Mouse (Mus musculus) hindbrain, embryonic 11.5 days (tissue): ENCODE results near the gene Dscam. TPM values are rescaled to one million over a fixed set of nuclear protein-coding genes. Genes with fewer than 3 reads are reported as not detected.

Source experiments
- ATAC-seq: fragments of 200-750 bp; cut with Nextera tagmentation; 2 replicates; pipeline ENCODE4 v1.8.0; 2017; ENCODE audit warnings: mild to moderate bottlenecking, moderate TSS enrichment, moderate library complexity; ENCODE audit not compliant: low FRiP score
- DNase-seq: peaks from one replicate; pipeline ENCODE4 v3.0.0-alpha.2; 2015; ENCODE audit warnings: low spot score
- H3K27ac ChIP-seq: fragments of 300-500 bp; sonication (generic); 2 replicates; pipeline ENCODE4 v1.5.1; 2014; ENCODE audit warnings: mild to moderate bottlenecking, low read depth, low read length
- H3K27me3 ChIP-seq: fragments of 300-500 bp; sonication (generic); 2 replicates; pipeline ENCODE4 v1.6.1; 2014; ENCODE audit warnings: mild to moderate bottlenecking, low read length, moderate library complexity, mixed read lengths; ENCODE audit not compliant: control insufficient read depth, insufficient read depth
- H3K36me3 ChIP-seq: fragments of 300-500 bp; sonication (generic); 2 replicates; pipeline ENCODE4 v1.6.1; 2014; ENCODE audit warnings: mild to moderate bottlenecking, low read length, moderate library complexity, mixed read lengths; ENCODE audit not compliant: control insufficient read depth, insufficient read depth
- H3K4me1 ChIP-seq: fragments of 300-500 bp; sonication (generic); replicated peaks from 2 replicates; pipeline ENCODE4 v1.6.1; 2014; ENCODE audit warnings: low read length, mixed read lengths; ENCODE audit not compliant: control insufficient read depth, insufficient read depth
- H3K4me2 ChIP-seq: fragments of 300-500 bp; sonication (generic); replicated peaks from 2 replicates; pipeline ENCODE4 v1.6.1; 2014; ENCODE audit warnings: mild to moderate bottlenecking, low read depth, low read length
- H3K4me3 ChIP-seq: fragments of 300-500 bp; sonication (generic); 2 replicates; pipeline ENCODE4 v1.5.1; 2014; ENCODE audit warnings: low read depth, low read length
- H3K9ac ChIP-seq: fragments of 300-500 bp; sonication (generic); 2 replicates; pipeline ENCODE4 v1.6.1; 2014; ENCODE audit warnings: low read depth, low read length
- H3K9me3 ChIP-seq: fragments of 300-500 bp; sonication (generic); 2 replicates; pipeline ENCODE4 v1.6.1; 2016; ENCODE audit warnings: low read length; ENCODE audit not compliant: control insufficient read depth
- WGBS: fragments of 180-500 bp; shearing (Covaris S2); extraction: QIAGEN DNeasy Blood & Tissue Kit; methylation state at CpG from one replicate; pipeline ENCODE4 v1.1.7; 2014; 5-methylcytosine and 5-hydroxymethylcytosine counted together
- polyA plus RNA-seq: library from polyadenylated mRNA; unstranded; fragments of >200 nt; fragmentation: Nextera tagmentation; extraction: Ambion mirVana; gene quantifications from 2 replicates; pipeline ENCODE4 v1.2.1, GENCODE M21; 2014

Dscam gene
- polyA plus RNA-seq, 1 experiment from 2014 or later: 2.0 TPM

DNA sequence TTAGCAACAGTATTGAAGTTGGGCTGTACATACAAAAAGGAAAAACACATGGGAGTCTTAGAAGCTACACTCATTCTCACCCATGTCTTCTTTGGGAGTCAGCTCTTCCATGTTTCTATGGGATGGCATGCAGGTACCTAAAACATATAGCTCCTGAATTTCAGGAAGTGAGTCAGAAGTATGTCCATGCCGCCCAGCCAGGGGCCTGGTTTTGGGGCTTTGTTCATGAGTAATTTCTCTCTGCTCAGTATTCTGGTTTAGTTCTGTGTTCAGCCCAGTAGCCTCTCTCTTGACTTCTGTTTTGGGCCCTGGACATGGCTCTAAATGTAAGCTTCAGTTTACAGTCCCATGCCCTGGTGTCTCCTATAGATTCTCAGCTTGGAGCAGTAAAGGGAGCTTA, 242.5 kb downstream of the Dscam start:
- Histone ChIP-seq H3K9me3 (no peaks in the 10 kb centered on the region), H3K4me2 (no peak overlapping the region), H3K4me3 (no peak overlapping the region), H3K36me3 (no peaks in the 10 kb centered on the region), H3K27ac (no peak overlapping the region), H3K27me3 (no peaks in the 10 kb centered on the region), H3K9ac (no peak overlapping the region), H3K4me1 (no peaks in the 10 kb centered on the region)
- ATAC-seq: no peak
- DNase-seq: no peak
- 88% methylated on average over 1 of the region's 1 CpGs for WGBS

DNA sequence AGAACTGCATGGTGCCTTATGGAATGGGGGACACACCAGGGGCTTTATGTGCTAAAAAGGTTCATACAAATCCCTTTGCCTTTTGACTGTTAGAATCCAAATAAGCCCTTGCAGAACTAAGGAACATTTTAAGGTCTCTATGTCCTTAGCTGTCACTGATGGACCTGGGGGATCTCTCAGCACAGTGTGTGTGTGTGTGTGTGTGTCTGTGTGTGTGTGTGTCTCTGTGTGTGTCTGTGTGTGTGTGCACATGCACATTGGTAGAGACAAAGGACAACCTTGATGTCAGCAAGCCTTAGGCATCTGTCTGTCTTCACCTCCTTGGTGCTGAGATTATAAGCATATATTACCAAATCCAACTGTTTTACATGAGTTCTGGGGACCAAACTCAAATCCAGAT, 243.1 kb downstream of the Dscam start:
- no peak overlapping the region for H3K9ac ChIP-seq
- DNase-seq (no peak), ATAC-seq (no peak)
- H3K4me1 ChIP-seq: no peaks in the 10 kb centered on the region
- no peaks in the 10 kb centered on the region for H3K36me3 ChIP-seq
- no peak overlapping the region for H3K4me3 ChIP-seq
- no peaks in the 10 kb centered on the region for H3K9me3 ChIP-seq
- no peak overlapping the region for H3K4me2 ChIP-seq
- no peak overlapping the region for H3K27ac ChIP-seq
- H3K27me3 ChIP-seq: no peaks in the 10 kb centered on the region

DNA sequence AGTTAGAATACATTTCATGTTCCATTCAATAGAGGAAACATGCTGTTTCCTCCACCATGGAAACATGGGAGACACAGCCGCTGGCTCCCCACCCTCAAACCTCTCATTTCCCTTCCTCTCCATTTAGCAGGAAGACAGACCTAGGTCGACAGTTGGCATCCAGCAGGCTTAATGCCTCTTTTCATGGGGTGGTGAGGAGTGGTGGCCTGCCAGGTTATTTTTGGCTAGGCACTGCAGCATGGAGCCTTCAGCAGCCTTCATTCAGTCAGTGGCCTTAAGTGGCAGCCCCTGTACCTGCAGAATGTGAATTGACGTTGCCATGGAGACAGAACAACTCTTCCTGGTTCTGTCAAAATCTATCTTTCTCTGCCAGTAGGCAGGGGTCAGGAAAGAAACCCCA, 243.6 kb downstream of the Dscam start:
- Histone ChIP-seq H3K36me3 (no peaks in the 10 kb centered on the region), H3K4me1 (no peaks in the 10 kb centered on the region), H3K4me3 (no peak overlapping the region), H3K27me3 (no peaks in the 10 kb centered on the region), H3K27ac (no peak overlapping the region), H3K9ac (no peak overlapping the region), H3K4me2 (no peak overlapping the region), H3K9me3 (no peaks in the 10 kb centered on the region)
- DNase-seq: no peak
- WGBS: 60% methylated on average over 3 of the region's 3 CpGs
- no peak for ATAC-seq

DNA sequence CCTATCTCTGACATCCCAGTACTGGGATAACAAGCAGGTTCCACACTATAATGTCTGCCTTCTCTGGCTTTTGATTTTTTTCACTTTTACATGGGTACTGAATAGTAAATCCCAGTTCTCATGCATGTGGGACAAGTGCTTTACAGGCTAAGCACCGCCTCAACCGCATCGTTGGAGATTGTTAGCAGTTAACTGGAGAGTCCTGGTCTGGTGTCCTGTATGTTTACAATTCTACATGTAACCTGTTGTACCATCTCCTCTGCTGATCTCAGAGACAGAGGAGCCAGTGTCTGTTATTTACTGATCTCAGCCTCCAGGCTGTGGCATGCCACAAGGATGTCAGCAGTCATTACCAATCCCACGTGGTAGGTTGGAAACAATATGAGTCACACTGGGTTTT, 246.6 kb downstream of the Dscam start:
- H3K27ac ChIP-seq: no peak overlapping the region
- no peaks in the 10 kb centered on the region for H3K4me1 ChIP-seq
- H3K27me3 ChIP-seq: no peaks in the 10 kb centered on the region
- ATAC-seq (no peak), DNase-seq (no peak)
- 93% methylated on average over 4 of the region's 4 CpGs for WGBS
- no peaks in the 10 kb centered on the region for H3K36me3 ChIP-seq
- no peaks in the 10 kb centered on the region for H3K9me3 ChIP-seq
- H3K4me3 ChIP-seq: no peak overlapping the region
- H3K4me2 ChIP-seq: no peak overlapping the region
- no peak overlapping the region for H3K9ac ChIP-seq

DNA sequence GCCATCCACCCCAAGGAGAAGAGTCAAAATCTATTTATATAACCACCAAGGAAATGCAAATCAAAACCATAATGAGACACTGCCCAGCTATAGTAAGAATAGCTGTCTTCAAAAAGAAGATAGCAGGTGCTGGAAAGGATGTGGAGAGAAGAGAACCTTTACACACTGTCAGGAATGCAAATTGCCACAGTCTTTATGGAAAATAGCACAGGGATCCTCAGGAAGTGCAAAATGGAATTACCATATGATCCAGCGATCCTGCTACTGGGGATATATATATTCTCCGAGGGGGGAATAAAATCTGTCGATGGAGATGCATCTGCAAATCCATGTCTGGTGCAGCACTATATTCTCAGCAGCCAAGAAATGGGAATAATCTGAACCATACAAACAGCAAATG, 256.1 kb downstream of the Dscam start:
- Histone ChIP-seq H3K36me3 (no peaks in the 10 kb centered on the region), H3K4me2 (no peak overlapping the region), H3K27ac (no peak overlapping the region), H3K4me3 (no peak overlapping the region), H3K9ac (no peak overlapping the region), H3K27me3 (no peaks in the 10 kb centered on the region), H3K9me3 (no peaks in the 10 kb centered on the region), H3K4me1 (no peaks in the 10 kb centered on the region)
- DNase-seq (no peak), ATAC-seq (no peak)
- 91% methylated on average over 3 of the region's 3 CpGs for WGBS

DNA sequence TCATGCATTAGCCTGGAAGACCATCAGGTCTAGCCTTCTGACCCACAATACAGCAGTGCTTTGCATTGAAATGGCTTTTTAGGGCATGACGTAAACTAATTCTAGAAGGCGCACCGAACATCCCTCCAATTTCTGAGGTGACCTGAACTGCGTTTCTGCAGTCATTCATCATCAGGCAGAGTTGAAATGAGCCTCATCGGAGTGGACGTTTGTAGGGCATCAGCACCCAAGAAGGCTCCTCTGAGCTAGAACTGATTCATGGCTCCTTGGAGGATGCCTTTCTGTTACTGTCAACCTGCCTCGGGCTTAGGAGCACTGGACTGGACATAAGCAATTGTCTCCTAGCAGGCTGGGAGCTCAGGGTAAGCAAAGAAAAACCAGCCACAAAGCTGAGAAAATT, 257.7 kb downstream of the Dscam start:
- H3K27ac ChIP-seq: no peak overlapping the region
- no peak overlapping the region for H3K4me3 ChIP-seq
- no peaks in the 10 kb centered on the region for H3K9me3 ChIP-seq
- DNase-seq (no peak), ATAC-seq (no peak)
- WGBS: 74% methylated on average over 7 of the region's 7 CpGs
- no peak overlapping the region for H3K4me2 ChIP-seq
- H3K36me3 ChIP-seq: no peaks in the 10 kb centered on the region
- H3K27me3 ChIP-seq: no peaks in the 10 kb centered on the region
- H3K4me1 ChIP-seq: no peaks in the 10 kb centered on the region
- H3K9ac ChIP-seq: no peak overlapping the region

DNA sequence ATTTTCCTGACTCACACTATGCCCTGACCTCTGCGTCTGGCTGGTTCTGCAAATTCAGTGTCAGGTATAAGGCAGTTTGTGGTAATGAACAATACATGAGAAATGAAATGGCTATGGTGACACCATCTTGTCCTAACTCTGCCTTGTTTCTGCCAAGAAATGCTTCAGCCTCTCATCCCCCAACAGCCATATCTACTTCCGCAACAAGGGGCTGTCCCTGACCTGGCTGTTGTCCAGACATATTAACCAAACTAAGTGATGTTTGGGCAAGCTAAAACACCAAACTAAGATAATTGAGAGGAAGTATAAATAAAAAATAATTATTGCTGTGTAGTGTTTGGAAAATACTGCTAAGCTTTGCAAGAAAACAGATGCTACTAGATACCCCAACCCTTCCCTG, 258.4 kb downstream of the Dscam start:
- H3K27me3 ChIP-seq: no peaks in the 10 kb centered on the region
- H3K4me1 ChIP-seq: no peaks in the 10 kb centered on the region
- DNase-seq (no peak), ATAC-seq (no peak)
- H3K27ac ChIP-seq: no peak overlapping the region
- 90% methylated on average over 2 of the region's 2 CpGs for WGBS
- H3K4me2 ChIP-seq: no peak overlapping the region
- no peak overlapping the region for H3K9ac ChIP-seq
- H3K9me3 ChIP-seq: no peaks in the 10 kb centered on the region
- no peak overlapping the region for H3K4me3 ChIP-seq
- H3K36me3 ChIP-seq: no peaks in the 10 kb centered on the region

DNA sequence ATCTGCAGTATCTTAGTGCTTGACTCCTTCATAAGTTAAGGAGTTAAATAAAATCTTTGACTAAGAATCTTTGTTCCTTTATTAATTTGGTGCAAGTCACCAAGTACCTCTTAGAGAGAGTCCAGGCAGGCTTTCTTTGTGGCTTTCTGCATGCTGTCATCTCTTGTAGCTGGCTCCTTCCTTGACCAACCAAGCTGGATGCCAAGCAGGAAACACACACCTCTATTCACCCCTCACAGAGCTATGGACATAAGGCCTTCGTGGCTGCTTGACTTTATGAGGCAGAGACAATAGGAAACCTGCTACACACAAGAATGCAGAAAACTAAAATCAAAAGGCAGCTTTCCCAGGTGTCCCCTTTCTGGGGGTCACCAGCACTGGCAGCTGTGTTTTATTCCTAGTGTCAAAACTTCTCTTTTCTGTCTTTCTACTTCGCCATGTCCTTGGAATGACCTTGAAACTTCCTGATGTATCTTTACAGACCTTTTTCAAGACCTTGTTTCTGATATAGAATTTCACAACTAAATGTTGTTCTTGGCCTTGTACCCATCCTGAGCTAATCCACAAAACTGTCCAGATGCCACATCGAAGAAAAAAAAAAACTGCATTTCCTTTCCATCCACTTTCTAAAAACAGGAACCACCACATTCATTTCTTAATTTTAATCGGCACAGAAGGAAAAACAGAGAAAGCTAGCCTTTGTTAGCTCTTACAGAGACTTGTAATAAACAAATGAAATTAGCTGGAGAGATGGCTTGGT, 260.0 kb downstream of the Dscam start:
- no peak overlapping the region for H3K4me2 ChIP-seq
- H3K4me3 ChIP-seq: no peak overlapping the region
- no peaks in the 10 kb centered on the region for H3K36me3 ChIP-seq
- H3K9ac ChIP-seq: no peak overlapping the region
- WGBS: 77% methylated on average over 4 of the region's 4 CpGs
- no peaks in the 10 kb centered on the region for H3K4me1 ChIP-seq
- ATAC-seq (no peak), DNase-seq (no peak)
- H3K27ac ChIP-seq: no peak overlapping the region
- no peaks in the 10 kb centered on the region for H3K27me3 ChIP-seq
- no peaks in the 10 kb centered on the region for H3K9me3 ChIP-seq

DNA sequence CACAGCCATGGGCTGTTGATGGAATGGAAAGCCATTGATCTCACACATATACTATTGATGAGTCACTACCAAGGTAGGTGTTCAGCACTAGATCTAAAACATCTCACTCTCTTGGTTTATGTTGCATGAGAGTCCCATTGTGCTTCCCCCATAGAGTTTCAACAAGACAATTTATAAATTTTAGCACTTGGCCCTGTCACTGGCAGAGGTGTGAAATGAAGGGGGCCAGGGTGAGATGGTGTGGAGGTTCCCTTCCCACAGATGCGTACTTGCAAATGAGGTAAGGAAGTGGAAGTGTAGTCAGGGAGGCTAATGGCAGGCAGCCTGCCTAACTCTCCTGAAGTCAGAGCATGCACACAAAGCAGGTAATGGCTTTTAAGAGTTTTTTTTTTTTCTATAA, 262.7 kb downstream of the Dscam start:
- ATAC-seq: no peak
- Histone ChIP-seq H3K4me1 (no peaks in the 10 kb centered on the region), H3K9ac (no peak overlapping the region), H3K9me3 (no peaks in the 10 kb centered on the region), H3K4me2 (no peak overlapping the region), H3K36me3 (no peaks in the 10 kb centered on the region), H3K4me3 (no peak overlapping the region), H3K27ac (no peak overlapping the region), H3K27me3 (no peaks in the 10 kb centered on the region)
- WGBS: 85% methylated on average over 1 of the region's 1 CpGs
- DNase-seq: no peak
